Mouse (Mus musculus): Measurements from ENCODE around the gene Sdhaf3.
"Not testable (repeated sequence)": the region's sequence is repeated elsewhere in the genome, so short reads cannot be mapped to it uniquely, and the experiment has no call there.

The Sdhaf3 gene

DNA sequence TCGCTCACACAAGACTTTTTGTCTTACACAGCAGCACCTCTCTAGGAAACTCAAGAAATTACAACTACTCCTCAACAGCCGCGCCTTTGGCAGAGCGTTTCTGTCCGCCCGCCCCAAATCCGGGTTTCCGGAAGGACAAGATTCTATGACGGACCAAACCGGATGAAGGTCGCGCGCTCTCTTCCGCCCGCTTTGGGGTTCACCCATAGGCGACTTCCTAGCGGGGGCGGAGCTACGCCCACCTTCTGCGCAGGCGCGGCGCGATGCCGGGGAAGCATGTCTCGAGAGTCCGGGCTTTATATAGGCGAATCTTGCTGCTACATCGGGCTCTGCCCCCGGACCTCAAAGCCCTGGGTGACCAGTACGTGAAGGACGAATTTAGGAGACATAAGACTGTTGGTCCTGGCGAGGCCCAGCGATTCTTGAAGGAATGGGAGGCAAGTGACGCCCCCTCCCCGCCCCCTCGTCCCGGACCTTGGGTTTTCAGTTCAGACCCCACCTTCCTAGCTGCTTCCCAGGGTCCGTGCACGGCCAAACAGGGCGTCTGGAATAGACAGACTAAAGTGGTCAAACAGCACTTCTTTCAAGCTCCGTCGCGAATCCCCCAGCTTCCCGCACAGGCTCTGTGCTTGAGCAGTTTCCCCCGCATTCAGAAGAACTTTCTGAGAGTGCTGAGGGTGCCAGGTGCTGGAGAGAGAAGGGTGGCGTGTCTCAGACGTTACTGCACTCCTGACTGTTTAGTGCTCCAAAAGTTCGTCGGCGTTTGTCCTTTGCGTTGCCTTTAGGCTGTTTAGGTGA lies at the start of gene Sdhaf3:
Sdhaf3 (plus strand) TSS at position 241 of the 798 bp plus-strand sequence.
- peak; percentile 94 for DNase-seq

GRCm38 (mm10) chr6:6909586-6909985 lies 46.2 kb upstream of the Sdhaf3 start:
- peak; percentile 19 for DNase-seq

- no peak for DNase-seq
These were observed 41.5 kb upstream of the Sdhaf3 start for GRCm38 (mm10) chr6:6914304-6914703.

- no peak for DNase-seq
These were observed 40.8 kb upstream of the Sdhaf3 start for GRCm38 (mm10) chr6:6914849-6915525.

DNA sequence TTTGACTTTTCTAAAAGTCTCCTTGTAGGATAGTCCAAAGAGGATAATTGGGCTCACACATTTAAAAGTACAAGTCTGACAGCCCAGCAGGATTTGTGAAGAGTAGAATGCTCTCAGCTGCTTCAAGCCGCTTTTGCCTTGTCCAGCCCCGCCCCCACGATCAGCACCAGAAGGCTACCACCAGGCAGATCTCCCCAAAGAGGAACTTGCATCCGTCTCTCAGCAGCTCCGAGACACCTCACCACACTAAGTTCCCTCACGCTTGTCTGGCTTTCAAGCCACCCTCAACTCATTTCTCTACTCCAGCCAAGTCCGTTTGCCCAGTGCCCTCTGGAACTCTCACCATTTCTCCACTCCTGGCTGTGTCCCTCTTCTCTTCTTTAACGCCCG lies 40.3 kb upstream of the Sdhaf3 start:
- DNase-seq, result no peak

GRCm38 (mm10) chr6:6917334-6917733 lies 38.5 kb upstream of the Sdhaf3 start:
- DNase-seq, result no peak

GRCm38 (mm10) chr6:6925264-6925663 lies 30.5 kb upstream of the Sdhaf3 start:
- DNase-seq, result no peak

DNA sequence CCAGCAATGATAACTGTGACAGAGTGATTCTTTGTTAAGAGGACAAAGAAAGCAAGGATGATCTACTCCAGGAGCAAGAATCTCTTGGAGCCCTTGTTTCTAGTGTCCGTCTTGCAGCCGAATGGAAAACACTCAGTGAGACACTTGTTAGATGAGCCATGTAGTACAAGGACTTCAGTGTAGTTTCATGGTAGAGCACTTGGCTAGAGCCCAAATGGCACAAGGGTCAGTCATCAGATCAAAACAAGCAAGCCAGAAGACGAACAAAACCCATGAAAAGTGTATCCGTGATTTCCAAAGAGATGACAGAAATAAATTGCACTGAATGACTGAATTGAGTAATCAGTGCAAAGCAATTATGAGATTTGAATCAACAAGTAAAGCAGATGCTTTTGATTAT lies 25.0 kb upstream of the Sdhaf3 start:
- DNase-seq, result no peak

GRCm38 (mm10) chr6:6931507-6931906 lies 24.3 kb upstream of the Sdhaf3 start:
- no peak for DNase-seq

DNA sequence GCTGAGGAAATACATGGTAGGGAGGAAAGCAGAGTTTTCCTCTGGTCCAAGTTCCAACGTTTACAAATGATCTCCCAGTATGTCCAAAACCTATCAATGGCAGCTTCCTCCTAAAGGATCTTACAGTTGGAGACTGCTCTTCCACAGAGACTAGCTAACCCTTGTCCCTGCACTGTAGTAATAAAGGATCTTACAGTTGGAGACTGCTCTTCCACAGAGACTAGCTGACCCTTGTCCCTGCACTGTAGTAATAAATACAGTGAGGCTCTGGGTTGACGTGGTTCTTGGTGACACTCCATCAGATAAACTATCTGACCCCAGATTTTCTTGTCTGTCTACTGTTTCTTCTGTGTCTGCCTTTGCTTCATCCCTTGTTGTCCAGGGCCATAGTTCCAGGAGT lies 15.0 kb upstream of the Sdhaf3 start:
- DNase-seq, result no peak

GRCm38 (mm10) chr6:6942813-6943212 lies 13.0 kb upstream of the Sdhaf3 start:
- DNase-seq, result peak; percentile 6

GRCm38 (mm10) chr6:6947650-6948049 lies 8.2 kb upstream of the Sdhaf3 start:
- no peak for DNase-seq

GRCm38 (mm10) chr6:6955395-6955763 lies 425 bp upstream of the Sdhaf3 start:
- no peak for DNase-seq

- DNase-seq, result not testable (repeated sequence)
These were observed 3.4 kb downstream of the Sdhaf3 start for GRCm38 (mm10) chr6:6959234-6959633.

DNA sequence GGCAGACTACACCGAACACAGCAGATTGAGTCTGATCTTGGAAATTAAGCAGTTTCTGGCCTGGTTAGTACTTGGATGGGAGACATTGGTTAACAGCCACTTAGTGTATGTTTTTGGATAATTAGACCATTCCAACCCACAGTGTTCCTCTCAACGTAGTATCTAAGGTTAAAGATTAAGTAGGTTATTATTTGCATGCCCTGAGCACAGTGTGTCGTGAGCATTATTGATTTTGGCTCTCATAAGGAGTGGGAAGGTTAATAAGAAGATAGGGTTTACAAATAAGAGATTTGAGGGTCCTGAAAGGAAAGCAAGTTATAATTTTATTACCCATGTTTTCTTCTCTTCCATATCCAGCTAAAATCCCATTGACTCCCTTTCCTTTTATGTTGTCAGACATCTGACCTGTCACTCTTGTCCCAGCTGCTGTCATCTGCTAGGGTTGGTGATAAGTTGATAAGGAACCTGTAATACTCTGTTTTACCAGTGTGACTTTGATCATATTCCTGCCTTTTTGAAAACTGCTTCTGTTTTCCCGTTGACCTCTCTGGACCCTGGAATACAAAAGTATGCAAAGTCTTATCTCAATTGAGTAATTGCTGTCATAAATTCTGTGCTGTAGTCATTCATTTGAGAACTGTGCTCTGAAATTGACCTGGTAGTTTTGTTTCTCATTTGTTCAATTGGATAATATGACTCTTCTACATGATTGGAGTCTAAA lies 41.6 kb downstream of the Sdhaf3 start:
- no peak for DNase-seq

GRCm38 (mm10) chr6:6997956-6998355 lies 42.2 kb downstream of the Sdhaf3 start:
- DNase-seq, result no peak

DNA sequence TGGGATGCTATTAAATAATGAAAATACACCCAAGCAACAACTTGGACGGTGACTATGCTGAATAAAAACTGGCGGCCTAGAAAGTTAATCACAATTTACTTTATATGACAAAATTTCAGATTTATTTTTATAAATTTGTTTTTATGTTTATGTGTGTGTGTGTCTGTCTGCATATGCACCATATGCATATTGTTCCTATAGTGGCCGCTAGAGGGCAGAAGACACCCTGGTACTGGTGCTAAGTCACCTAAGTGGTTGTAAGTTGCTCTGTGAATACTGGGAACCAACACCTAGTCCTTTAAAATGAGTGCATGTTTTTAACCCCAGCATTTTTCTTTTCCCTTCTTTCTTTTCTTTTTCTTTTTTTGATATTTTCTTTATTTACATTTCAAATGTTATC lies 43.2 kb downstream of the Sdhaf3 start:
- DNase-seq, result no peak

DNA sequence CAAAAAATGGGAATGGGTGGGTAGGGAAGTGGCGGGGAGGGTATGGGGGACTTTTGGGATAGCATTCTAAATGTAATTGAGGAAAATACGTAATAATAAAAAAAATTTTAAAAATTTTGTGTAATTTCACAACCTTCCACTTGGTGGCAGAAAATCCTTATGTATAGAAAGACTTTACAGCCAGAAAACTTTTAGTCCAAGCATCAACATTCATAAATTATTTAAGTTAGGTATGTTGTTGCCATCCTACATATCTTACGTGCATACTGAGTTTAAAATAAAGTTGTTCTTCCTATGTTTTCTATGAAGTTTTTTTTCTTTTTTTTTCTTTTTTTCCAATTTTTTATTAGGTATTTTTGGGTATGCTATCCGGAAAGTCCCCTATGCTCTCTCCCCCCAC lies 47.3 kb downstream of the Sdhaf3 start:
- no peak for DNase-seq

DNA sequence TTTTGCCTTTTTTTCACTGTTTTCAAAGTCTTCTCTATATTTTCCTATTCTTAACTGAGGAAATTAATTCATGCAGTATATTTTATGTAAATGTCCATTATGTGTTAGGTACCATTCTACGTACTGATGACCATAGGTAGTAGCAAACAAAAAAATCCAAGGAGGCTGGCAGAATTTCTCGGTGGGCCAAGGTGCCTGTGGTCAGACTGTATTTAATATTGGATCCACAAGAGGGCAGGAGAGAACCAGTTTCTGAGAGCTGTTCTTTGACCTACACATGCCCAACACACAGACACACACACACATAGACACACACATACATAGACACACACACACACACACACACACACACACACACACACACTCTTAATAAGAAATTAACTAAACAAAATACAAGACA lies 48.2 kb downstream of the Sdhaf3 start:
- DNase-seq, result no peak

DNA sequence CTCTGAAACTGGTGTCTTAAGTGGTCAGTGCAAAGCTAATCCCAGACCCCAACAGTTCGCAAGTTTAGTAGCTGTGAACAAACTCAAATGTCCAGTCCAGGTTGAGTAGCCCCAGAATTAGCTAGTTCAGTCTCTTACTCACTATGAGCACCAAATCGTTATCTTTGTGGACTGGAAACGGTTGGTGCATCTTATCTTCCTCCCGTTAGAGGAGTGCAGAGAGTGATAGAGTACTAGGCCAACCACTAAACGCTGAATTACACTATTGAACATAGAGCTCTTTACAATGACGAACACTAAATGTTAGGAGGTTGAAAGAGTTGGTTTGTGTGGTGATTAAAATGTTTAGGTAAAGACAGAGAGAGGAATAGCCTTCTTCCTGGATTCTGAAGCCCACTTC lies 82.3 kb downstream of the Sdhaf3 start:
- DNase-seq, result no peak

DNA sequence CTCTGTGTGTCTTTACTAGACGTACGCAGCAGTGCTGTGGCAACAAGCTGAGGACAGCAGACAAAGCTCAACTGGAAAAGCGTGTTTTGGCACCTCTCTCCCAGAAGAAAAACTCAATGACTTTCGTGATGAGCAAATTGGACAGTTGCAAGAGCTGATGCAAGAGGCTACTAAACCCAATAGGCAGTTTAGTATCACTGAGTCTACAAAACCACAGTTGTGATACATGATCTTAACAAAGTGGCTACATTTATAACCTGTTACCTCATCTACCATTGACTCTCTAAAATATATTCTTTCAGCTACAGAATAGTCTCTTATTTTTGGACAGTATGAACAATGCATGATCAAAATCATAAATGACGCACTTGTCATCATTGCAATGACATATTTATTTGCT lies 83.0 kb downstream of the Sdhaf3 start:
- DNase-seq, result no peak

DNA sequence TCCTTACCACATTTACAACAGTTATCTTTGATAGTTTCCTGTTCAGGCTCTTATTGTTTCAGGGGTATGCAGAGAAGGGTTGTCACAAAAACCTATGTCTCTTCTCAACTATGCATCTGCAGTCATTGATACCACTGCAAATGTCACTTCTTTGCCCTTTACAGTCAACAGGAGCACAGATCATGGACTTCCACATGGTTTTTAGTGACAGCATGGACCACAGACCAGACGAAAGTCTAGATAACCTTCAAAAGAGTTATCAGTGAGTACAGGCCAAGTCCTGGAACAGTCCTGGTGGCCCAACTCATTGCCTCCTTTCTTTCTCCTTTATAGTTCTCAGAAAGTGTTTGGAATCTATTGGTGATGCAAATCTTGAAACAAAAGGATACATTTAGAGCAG lies 86.1 kb downstream of the Sdhaf3 start:
- no peak for DNase-seq

- DNase-seq, result no peak
These were observed 107.0 kb downstream of the Sdhaf3 start for GRCm38 (mm10) chr6:7062819-7063218.

GRCm38 (mm10) chr6:7068782-7069181 lies 113.0 kb downstream of the Sdhaf3 start:
- no peak for DNase-seq
